24 mouse cellular contexts compared by ENCODE assay signal in the genomic region with DNA sequence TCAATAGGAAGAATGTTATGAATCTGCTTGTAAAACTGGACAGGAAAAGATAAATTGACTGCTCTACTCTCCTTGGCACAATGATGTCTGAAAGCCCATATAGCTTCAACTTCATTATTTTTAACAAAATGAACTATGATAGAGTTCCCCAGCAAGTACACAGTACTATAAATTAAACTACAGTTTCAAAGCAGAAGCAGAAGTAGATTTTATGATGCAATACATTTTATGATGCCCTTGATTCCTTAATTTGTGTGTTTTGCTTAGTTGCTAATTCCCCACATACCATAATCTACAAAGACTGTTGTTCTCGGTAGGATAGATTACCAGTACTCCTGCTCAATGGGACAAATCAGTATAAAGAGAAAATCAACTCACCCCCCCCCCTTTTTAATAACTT.
"Had no signal": no experiment of that assay in that cellular context is flagged by ENCODE, and none has a peak within 500 bp of the region (broad histone marks: within the 10 kb centered on the region; RNA-seq: fewer than 3 reads in every experiment).

No protein-coding gene starts in this region.

- H3K27me3 ChIP-seq: heart, embryonic 13.5 days; heart, embryonic 15.5 days; hindbrain, embryonic 13.5 days; hindbrain, embryonic 15.5 days; limb, embryonic 13.5 days; limb, embryonic 15.5 days; liver, embryonic 12.5 days had no signal

- ATAC-seq: hindbrain, postnatal 0 days; intestine, embryonic 16.5 days; liver, embryonic 12.5 days had no signal

- H3K27ac ChIP-seq: gastrocnemius, adult 2 months; heart, adult 2 months; heart, embryonic 13.5 days; heart, embryonic 15.5 days; hindbrain, embryonic 13.5 days; hindbrain, embryonic 15.5 days; hindbrain, postnatal 0 days; limb, embryonic 13.5 days; limb, embryonic 15.5 days; liver, embryonic 12.5 days had no signal

- H3K36me3 ChIP-seq: heart, embryonic 13.5 days; heart, embryonic 15.5 days; hindbrain, embryonic 13.5 days; hindbrain, embryonic 15.5 days; limb, embryonic 13.5 days; limb, embryonic 15.5 days; liver, embryonic 12.5 days had no signal

- H3K4me3 ChIP-seq: gastrocnemius, adult 2 months; heart, adult 2 months; heart, embryonic 13.5 days; heart, embryonic 15.5 days; hindbrain, embryonic 13.5 days; hindbrain, embryonic 15.5 days; limb, embryonic 13.5 days; limb, embryonic 15.5 days; liver, embryonic 12.5 days had no signal

- H3K9ac ChIP-seq: heart, embryonic 13.5 days; heart, embryonic 15.5 days; hindbrain, embryonic 13.5 days; hindbrain, embryonic 15.5 days; limb, embryonic 13.5 days; limb, embryonic 15.5 days; liver, embryonic 12.5 days had no signal

- DNase-seq: gastrocnemius, adult 2 months; gastrocnemius, postnatal 10 days; gastrocnemius, postnatal 25 days; heart, adult 11 months; heart, adult 2 months; heart, postnatal 14 days; heart, postnatal 36 days; kidney, adult 11 months; kidney, adult 2 months; kidney, postnatal 14 days; kidney, postnatal 36 days; layer of hippocampus, adult 9-11 months; layer of hippocampus, postnatal 36 days; left cerebral cortex, postnatal 4 days had no signal

- H3K4me1 ChIP-seq: heart, embryonic 15.5 days; hindbrain, embryonic 13.5 days; hindbrain, embryonic 15.5 days; limb, embryonic 13.5 days; limb, embryonic 15.5 days; liver, embryonic 12.5 days had no signal

- H3K4me2 ChIP-seq: heart, embryonic 11.5 days; heart, embryonic 13.5 days; heart, embryonic 15.5 days; hindbrain, embryonic 13.5 days; hindbrain, embryonic 15.5 days; limb, embryonic 13.5 days; limb, embryonic 15.5 days; liver, embryonic 12.5 days had no signal

- H3K9me3 ChIP-seq: heart, embryonic 13.5 days; heart, embryonic 15.5 days; hindbrain, embryonic 13.5 days; hindbrain, embryonic 15.5 days; limb, embryonic 13.5 days; limb, embryonic 15.5 days; liver, embryonic 12.5 days had no signal
